Mouse (Mus musculus) small intestine, adult 2 months (tissue): ENCODE data around the gene Nt5c3.

Experiments
- CTCF ChIP-seq: fragments of 200-500 bp; IDR thresholded peaks from 2 replicates; pipeline ENCODE4 v1.5.1; 2012; ENCODE audit warnings: low read depth, mild to moderate bottlenecking, control low read depth, inconsistent platforms, low read length, moderate library complexity, mixed read lengths; ENCODE audit not compliant: insufficient replicate concordance, insufficient read length; ENCODE audit errors: extremely low read depth
- POLR2A ChIP-seq: fragments of 200-500 bp; IDR thresholded peaks from 2 replicates; pipeline ENCODE4 v1.6.1; 2012; ENCODE audit warnings: low read depth, mild to moderate bottlenecking, control low read depth, inconsistent platforms, low read length, moderate library complexity

DNA sequence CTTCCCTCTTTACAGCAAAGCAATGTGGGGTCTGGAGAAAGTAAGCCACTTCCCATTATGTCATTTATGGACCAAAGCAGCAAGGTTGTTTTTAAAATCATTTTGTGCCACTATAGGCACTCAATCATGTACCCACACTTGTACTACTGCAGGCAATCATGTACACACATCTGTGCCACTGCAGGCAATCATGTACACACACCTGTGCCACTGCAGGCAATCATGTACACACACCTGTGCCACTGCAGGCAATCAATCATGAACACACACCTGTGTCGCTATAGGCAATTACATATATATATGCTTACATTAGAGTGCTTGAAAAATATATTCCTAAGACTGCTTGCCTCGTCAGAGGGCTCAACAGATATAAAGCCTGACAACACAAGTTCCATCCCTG lies 18.8 kb downstream of the Nt5c3 start:
- TF ChIP-seq CTCF (no peak), POLR2A (no peak)
